Mouse (Mus musculus): ENCODE results near the gene Gm11733.

Gm11733 gene

GRCm38 (mm10) chr11:117484198-117484597, at the start of gene Gm11733:
Gene Gm11733, plus strand, starts transcription at chr11:117484368.
- no peak for DNase-seq

GRCm38 (mm10) chr11:117436401-117437109, 47.6 kb upstream of the Gm11733 start:
- DNase-seq: no peak

- no peak for DNase-seq
Measured at GRCm38 (mm10) chr11:117437110-117437490, 47.1 kb upstream of the Gm11733 start.

GRCm38 (mm10) chr11:117438363-117438762, 45.8 kb upstream of the Gm11733 start:
- no peak for DNase-seq

- no peak for DNase-seq
Measured at GRCm38 (mm10) chr11:117440865-117441425, 43.2 kb upstream of the Gm11733 start.

- no peak for DNase-seq
Measured at GRCm38 (mm10) chr11:117444090-117444489, 40.1 kb upstream of the Gm11733 start.

GRCm38 (mm10) chr11:117445707-117446106, 38.5 kb upstream of the Gm11733 start:
- DNase-seq: no peak

- DNase-seq: no peak
Measured at GRCm38 (mm10) chr11:117454086-117454485, 30.1 kb upstream of the Gm11733 start.

- DNase-seq: peak; percentile 20 to 39
Measured at GRCm38 (mm10) chr11:117459148-117459547, 25.0 kb upstream of the Gm11733 start.

DNA sequence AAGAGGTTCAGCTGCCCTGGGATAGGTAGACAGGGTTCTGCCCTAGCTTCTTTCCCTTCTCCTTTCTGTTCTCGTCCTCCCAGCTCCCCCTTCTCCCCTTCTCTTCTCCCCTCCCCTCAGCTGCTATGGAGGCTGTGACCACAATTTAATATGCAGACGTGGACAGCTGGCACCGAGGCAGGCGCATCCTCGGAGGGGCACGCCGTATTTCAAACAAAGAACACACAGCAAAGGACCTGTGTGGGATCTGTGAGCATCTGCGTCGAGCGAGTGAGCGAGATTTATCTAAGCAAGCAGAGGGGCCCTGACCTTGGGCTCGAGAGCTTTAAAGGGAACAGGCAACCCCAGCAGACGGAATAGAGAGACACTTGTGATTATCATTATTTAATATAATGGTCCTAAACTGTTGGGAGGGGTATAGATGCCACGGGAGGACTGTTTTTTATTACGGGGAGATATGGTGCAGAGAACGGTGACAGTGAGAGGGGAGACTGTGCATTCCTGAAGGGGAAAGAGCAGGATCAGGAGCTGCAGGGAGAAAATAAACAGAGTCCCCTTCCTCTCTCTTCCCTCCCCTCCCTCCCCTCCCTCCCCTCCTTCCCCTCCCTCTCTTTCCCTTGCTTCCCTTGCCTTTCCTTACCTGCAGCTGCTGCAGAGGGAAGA, 21.8 kb upstream of the Gm11733 start:
- DNase-seq: no peak

DNA sequence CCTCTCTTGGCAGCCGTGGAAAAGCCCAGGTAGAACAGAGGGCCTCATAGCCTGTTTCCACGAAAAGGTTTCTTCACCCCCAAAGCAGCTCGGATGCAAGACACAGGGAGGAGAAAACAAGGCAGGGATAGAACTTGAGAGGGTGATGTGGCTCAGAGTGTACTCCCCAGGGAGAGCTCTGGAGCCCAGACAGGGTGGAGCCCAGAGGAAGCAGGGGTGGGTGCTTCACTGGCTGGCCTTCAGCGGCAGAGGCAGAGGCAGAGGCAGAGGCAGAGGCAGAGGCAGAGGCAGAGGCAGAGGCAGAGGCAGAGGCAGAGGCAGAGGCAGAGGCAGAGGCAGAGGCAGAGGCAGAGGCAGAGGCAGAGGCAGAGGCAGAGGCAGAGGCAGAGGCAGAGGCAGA, 20.8 kb upstream of the Gm11733 start:
- peak in 1 of 2 experiments; percentile 25 for DNase-seq

DNA sequence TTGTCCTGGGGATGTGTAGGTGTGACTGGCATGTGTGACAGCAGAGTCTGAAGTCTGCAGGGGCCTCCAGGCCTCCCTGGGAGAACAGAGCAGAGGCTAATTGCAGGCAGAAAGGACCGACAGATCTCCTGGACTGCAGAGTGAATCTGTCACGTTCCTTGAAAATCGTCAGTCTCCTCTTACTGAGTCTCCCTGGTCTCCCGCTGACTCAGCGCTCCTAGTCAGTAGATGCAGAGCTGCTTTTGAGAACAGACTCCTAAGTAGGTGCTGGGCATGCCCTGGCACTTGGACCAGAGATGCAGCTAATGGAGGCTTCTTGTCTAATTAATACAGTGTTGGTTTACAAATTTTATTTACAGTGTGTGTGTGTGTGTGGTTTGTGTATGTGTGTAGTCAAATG, 17.9 kb upstream of the Gm11733 start:
- no peak for DNase-seq

GRCm38 (mm10) chr11:117466911-117467310, 17.3 kb upstream of the Gm11733 start:
- DNase-seq: no peak

GRCm38 (mm10) chr11:117468585-117469363, 15.4 kb upstream of the Gm11733 start:
- DNase-seq: no peak

DNA sequence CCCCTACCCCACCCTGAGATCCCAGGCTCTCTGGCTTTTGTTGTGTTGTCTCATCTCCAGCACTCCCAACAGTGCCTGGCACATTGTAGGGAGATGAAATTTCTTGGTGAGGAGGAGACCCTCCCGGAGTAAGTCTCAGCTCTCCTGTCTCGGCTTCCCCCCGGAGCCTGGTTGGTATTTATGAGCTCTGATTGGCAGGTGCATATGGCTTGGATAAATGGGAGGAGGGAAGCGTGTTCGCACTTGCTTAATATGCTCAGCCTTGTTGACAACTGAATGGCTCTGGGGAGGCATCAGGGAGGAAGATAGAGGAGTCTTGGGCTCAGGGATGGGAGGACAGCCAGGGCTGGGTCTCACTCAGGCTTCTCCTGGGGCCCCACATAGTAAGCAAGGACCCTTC, 14.4 kb upstream of the Gm11733 start:
- DNase-seq: no peak

- no peak for DNase-seq
Measured at GRCm38 (mm10) chr11:117470586-117471195, 13.5 kb upstream of the Gm11733 start.

DNA sequence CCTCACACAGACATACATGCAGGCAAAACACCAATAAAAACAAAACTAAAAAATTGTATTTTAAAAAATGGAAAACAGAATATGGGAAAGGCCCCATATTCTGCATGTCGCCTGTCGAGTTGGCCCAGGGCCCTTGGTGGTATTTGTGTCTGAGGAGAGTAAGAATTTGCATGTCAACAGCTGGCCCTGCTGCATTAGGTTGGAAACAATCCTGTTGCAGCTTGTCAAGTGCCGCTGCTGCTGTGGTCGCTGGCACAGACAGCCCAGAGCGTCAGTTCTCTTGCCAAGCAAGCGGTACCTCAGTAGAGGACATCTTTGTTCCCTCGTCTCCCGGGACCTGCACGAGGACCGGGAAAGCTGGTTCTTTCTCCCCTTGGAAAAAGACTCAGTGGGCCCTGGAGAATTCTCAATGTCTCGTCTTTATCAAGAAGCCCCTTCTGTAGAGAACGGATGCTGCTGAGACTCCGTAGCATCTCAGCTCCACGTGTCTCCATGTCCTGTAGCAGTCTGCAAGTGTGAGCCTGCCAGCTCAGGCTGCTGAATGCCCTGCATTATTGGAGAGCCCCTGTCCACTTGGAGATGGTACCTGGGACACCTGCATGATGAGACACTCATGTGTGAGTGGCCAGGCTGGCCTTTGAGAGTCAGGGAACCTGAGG, 12.4 kb upstream of the Gm11733 start:
- DNase-seq: no peak

GRCm38 (mm10) chr11:117472885-117473284, 11.3 kb upstream of the Gm11733 start:
- DNase-seq: no peak

GRCm38 (mm10) chr11:117475204-117475603, 9.0 kb upstream of the Gm11733 start:
- no peak for DNase-seq

DNA sequence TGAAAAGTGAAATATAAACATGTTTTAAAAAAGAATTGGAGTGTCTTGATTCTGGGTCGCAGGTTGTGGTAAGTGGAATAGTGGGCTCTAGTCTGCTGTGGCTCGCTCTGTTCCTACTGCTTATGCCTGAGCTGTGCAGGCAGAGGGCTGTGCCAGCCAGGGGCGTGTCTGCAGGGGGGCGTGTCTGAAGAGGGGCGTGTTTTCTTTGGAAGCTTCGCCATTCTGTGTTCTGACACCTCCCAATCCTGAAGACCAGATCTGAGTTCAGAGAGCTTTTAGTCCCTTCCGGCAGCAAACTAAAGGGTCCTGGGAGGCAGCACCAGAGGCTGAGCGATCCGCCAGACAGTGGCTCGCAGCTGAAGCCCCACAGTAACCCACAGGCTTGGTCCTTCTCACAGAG, 8.5 kb upstream of the Gm11733 start:
- peak; percentile 50 to 58 for DNase-seq

DNA sequence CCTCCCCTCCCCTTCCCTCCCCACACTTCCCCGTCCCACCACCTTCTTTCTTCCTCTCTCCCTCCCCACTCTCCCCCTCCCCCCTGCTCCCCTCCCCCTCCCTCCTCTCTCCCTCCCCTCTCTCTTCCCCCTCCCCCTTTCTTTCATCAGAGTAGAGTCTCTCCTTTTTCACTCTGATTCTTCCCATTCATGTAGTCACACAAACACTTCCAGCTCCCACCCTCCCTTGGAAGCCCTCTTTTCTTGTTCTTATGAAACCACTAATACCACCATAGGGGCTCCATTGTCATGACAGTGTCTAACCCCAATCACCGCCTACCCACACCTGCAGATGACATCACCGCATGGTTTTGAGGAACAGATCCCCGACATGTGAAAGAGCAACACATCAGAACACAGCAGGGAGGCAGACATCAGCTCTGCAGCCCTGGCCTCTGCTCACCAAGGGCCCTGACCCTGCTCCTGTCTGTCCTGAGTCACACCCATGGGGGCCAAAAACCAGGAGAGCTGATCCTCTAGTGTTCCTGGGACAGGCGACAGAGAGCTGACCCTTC, 7.5 kb upstream of the Gm11733 start:
- peak; percentile 25 to 40 for DNase-seq

Data from B cell, adult 2 months (primary cell).